Mouse (Mus musculus) brain, embryonic 14.5 days (tissue): Measurements from ENCODE around the gene Slc47a2.

Source experiments
- CTCF ChIP-seq: fragments of 200-500 bp; IDR thresholded peaks from 2 replicates; pipeline ENCODE4 v1.5.1; 2012; ENCODE audit warnings: inconsistent platforms, mild to moderate bottlenecking, moderate library complexity, borderline replicate concordance; ENCODE audit not compliant: insufficient read depth, insufficient read length; ENCODE audit errors: extremely low read depth
- POLR2A ChIP-seq: fragments of 200-500 bp; IDR thresholded peaks from 2 replicates; pipeline ENCODE4 v1.6.1; 2012; ENCODE audit warnings: mild to moderate bottlenecking, inconsistent platforms, borderline replicate concordance; ENCODE audit not compliant: poor library complexity, insufficient read depth, insufficient read length, severe bottlenecking; ENCODE audit errors: extremely low read depth

- no peak for TF ChIP-seq POLR2A
- no peak for TF ChIP-seq CTCF
Measured at GRCm38 (mm10) chr11:61252807-61253206, 89.9 kb downstream of the Slc47a2 start.
